Mouse (Mus musculus) frontal cortex, postnatal 10 days (tissue): ENCODE data around the gene Nr2f2.

Source experiments
- DNase-seq, 2 experiments: peaks; one replicate each; pipeline ENCODE4 v3.0.0; 2022; ENCODE audit warnings: low spot score in 2 of 2, mixed read lengths in 1 of 2

Nr2f2 gene

GRCm38 (mm10) chr7:70365401-70365811, 1.1 kb downstream of the Nr2f2 start:
- no peak for DNase-seq

GRCm38 (mm10) chr7:70364798-70365197, 1.7 kb downstream of the Nr2f2 start:
- DNase-seq = no peak

- DNase-seq = no peak
These were observed 3.2 kb downstream of the Nr2f2 start for GRCm38 (mm10) chr7:70363351-70363750.

GRCm38 (mm10) chr7:70362526-70363170, 3.9 kb downstream of the Nr2f2 start:
- no peak for DNase-seq

GRCm38 (mm10) chr7:70361383-70362364, 4.9 kb downstream of the Nr2f2 start:
- peak; percentile 67 to 73 for DNase-seq

- DNase-seq = no peak
These were observed 5.7 kb downstream of the Nr2f2 start for GRCm38 (mm10) chr7:70360611-70361382.

GRCm38 (mm10) chr7:70359791-70360581, 6.5 kb downstream of the Nr2f2 start:
- DNase-seq = no peak

- DNase-seq = no peak
These were observed 7.5 kb downstream of the Nr2f2 start for GRCm38 (mm10) chr7:70358848-70359591.

GRCm38 (mm10) chr7:70358020-70358847, 8.3 kb downstream of the Nr2f2 start:
- no peak for DNase-seq

- DNase-seq = no peak
These were observed 9.0 kb downstream of the Nr2f2 start for GRCm38 (mm10) chr7:70357516-70358019.

GRCm38 (mm10) chr7:70356691-70357515, 9.6 kb downstream of the Nr2f2 start:
- no peak for DNase-seq

- no peak for DNase-seq
These were observed 10.6 kb downstream of the Nr2f2 start for GRCm38 (mm10) chr7:70355691-70356568.

GRCm38 (mm10) chr7:70355357-70355620, 11.2 kb downstream of the Nr2f2 start:
- no peak for DNase-seq

- DNase-seq = no peak
These were observed 11.8 kb downstream of the Nr2f2 start for GRCm38 (mm10) chr7:70354606-70355356.

GRCm38 (mm10) chr7:70353151-70353550, 13.4 kb downstream of the Nr2f2 start:
- DNase-seq = no peak

- DNase-seq = no peak
These were observed 13.9 kb downstream of the Nr2f2 start for GRCm38 (mm10) chr7:70352617-70353016.

- no peak for DNase-seq
These were observed 14.5 kb downstream of the Nr2f2 start for GRCm38 (mm10) chr7:70351981-70352560.
